16 mouse cellular contexts compared by ENCODE assay signal in genomic region chr15:36919209-36919608, GRCm38 (mm10).
A peak's percentile ranks its signal among the peaks of the same experiment; 100 is the strongest.
DNase-seq lines count a peak whose midpoint lies in the region; ATAC-seq and TF ChIP-seq lines count a peak whose summit lies in the region.
"Had no signal": no experiment of that assay in that cellular context is flagged by ENCODE, and none has a peak within 500 bp of the region (broad histone marks: within the 10 kb centered on the region; RNA-seq: fewer than 3 reads in every experiment).

No protein-coding gene starts in this region.

- no peak overlapping the region for H3K4me2 ChIP-seq in stomach, postnatal 0 days (replicated peaks; ENCODE audit: low read depth)
- H3K4me2 ChIP-seq: hindbrain, embryonic 15.5 days; limb, embryonic 13.5 days; liver, embryonic 12.5 days; midbrain, embryonic 13.5 days had no signal

- no peaks in the 10 kb centered on the region for H3K27me3 ChIP-seq in stomach, postnatal 0 days (ENCODE audit: control insufficient read depth, insufficient read depth, low read length)
- H3K27me3 ChIP-seq: hindbrain, embryonic 15.5 days; liver, embryonic 12.5 days; midbrain, embryonic 13.5 days had no signal

- H3K36me3 ChIP-seq in stomach, postnatal 0 days (ENCODE audit: control insufficient read depth, insufficient read depth, low read length): no peaks in the 10 kb centered on the region
- H3K36me3 ChIP-seq: hindbrain, embryonic 15.5 days; limb, embryonic 13.5 days; liver, embryonic 12.5 days; midbrain, embryonic 13.5 days had no signal

- no peak overlapping the region for H3K4me3 ChIP-seq in stomach, postnatal 0 days (ENCODE audit: low read depth, low read length)
- H3K4me3 ChIP-seq: gastrocnemius, adult 2 months; hindbrain, embryonic 15.5 days; limb, embryonic 13.5 days; liver, embryonic 12.5 days; midbrain, embryonic 13.5 days had no signal

- peak; percentile 31; the same call in 1 of the 2 replicates for ATAC-seq in frontal cortex, adult (ENCODE audit: low TSS enrichment)
- ATAC-seq in stomach, postnatal 0 days (ENCODE audit: low FRiP score, low TSS enrichment): peak; percentile 69
- ATAC-seq: liver, embryonic 12.5 days; midbrain, embryonic 13.5 days had no signal

- H3K27ac ChIP-seq in stomach, postnatal 0 days (replicated peaks): no peak overlapping the region
- H3K27ac ChIP-seq: gastrocnemius, adult 2 months; hindbrain, embryonic 15.5 days; limb, embryonic 13.5 days; liver, embryonic 12.5 days; midbrain, embryonic 13.5 days had no signal

- TF ChIP-seq CTCF in stomach, postnatal 0 days (IDR thresholded peaks at IDR 0.05; ENCODE audit: low read depth): no peak

- no peaks in the 10 kb centered on the region for H3K4me1 ChIP-seq in stomach, postnatal 0 days (replicated peaks; ENCODE audit: control insufficient read depth, insufficient read depth)
- H3K4me1 ChIP-seq: midbrain, embryonic 13.5 days had no signal

- no peak for DNase-seq in frontal cortex, postnatal 36 days (ENCODE audit: low spot score in 2 of 2)
- DNase-seq in 416B (ENCODE audit: low read depth): peak; percentile 32
- DNase-seq in adrenal gland, postnatal 25 days: peak; percentile 37
- peak; percentile 56 for DNase-seq in stomach, postnatal 0 days (ENCODE audit: low spot score)
- no peak for DNase-seq in urinary bladder, postnatal 4 days (ENCODE audit: low spot score in 2 of 2)
- no peak for DNase-seq in thymus, postnatal 10 days (ENCODE audit: low spot score in 2 of 2)
- DNase-seq: gastrocnemius, adult 2 months; kidney, postnatal 25 days; lung, adult 18-20 months; lung, postnatal 10 days; thymus, postnatal 36 days had no signal

- 53% methylated on average over 4 of the region's 4 CpGs for WGBS in stomach, postnatal 0 days

- TF ChIP-seq EP300 in stomach, postnatal 0 days (optimal IDR thresholded peaks at IDR 0.05): no peak

- no peaks in the 10 kb centered on the region for H3K9me3 ChIP-seq in stomach, postnatal 0 days (ENCODE audit: control insufficient read depth, low read length)
- H3K9me3 ChIP-seq: hindbrain, embryonic 15.5 days; limb, embryonic 13.5 days; liver, embryonic 12.5 days; midbrain, embryonic 13.5 days had no signal

- H3K9ac ChIP-seq in stomach, postnatal 0 days (ENCODE audit: low read length): no peak overlapping the region
- H3K9ac ChIP-seq: hindbrain, embryonic 15.5 days; limb, embryonic 13.5 days; liver, embryonic 12.5 days; midbrain, embryonic 13.5 days had no signal

Comparison
In these comparisons a context has a peak if more than half of its experiments do, and no peak if none do; other contexts are left out.
1. DNase-seq: peak in 416B (single experiment), adrenal gland, postnatal 25 days (single experiment) and stomach, postnatal 0 days (single experiment); none in frontal cortex, postnatal 36 days (0 of 2), urinary bladder, postnatal 4 days (0 of 2) and thymus, postnatal 10 days (0 of 2).